Mouse (Mus musculus) embryonic facial prominence, embryonic 15.5 days (tissue): ENCODE measurements around the gene Pter. TPM values are rescaled to one million over a fixed set of nuclear protein-coding genes. Genes with fewer than 3 reads are reported as not detected.
A peak's percentile ranks its signal among the peaks of the same experiment; 100 is the strongest.

Experiments used
- ATAC-seq: fragments of 200-750 bp; cut with Nextera tagmentation; 2 replicates; pipeline ENCODE4 v1.8.0; 2017; ENCODE audit warnings: low read depth, moderate TSS enrichment; ENCODE audit not compliant: insufficient number of reproducible peaks, low FRiP score, low TSS enrichment
- H3K27ac ChIP-seq: fragments of 300-500 bp; sonication (generic); replicated peaks from 2 replicates; pipeline ENCODE4 v1.5.1; 2015; ENCODE audit warnings: mild to moderate bottlenecking, inconsistent platforms
- H3K27me3 ChIP-seq: fragments of 300-500 bp; sonication (generic); 2 replicates; pipeline ENCODE4 v1.6.1; 2015; ENCODE audit warnings: inconsistent platforms
- H3K36me3 ChIP-seq: fragments of 300-500 bp; sonication (generic); 2 replicates; pipeline ENCODE4 v1.6.1; 2015; ENCODE audit warnings: mild to moderate bottlenecking, inconsistent platforms
- H3K4me1 ChIP-seq: fragments of 300-500 bp; sonication (generic); 2 replicates; pipeline ENCODE4 v1.6.1; 2015; ENCODE audit warnings: inconsistent platforms
- H3K4me2 ChIP-seq: fragments of 300-500 bp; sonication (generic); replicated peaks from 2 replicates; pipeline ENCODE4 v1.6.1; 2015; ENCODE audit warnings: mild to moderate bottlenecking, inconsistent platforms
- H3K4me3 ChIP-seq: fragments of 300-500 bp; sonication (generic); replicated peaks from 2 replicates; pipeline ENCODE4 v1.5.1; 2015; ENCODE audit warnings: mild to moderate bottlenecking, inconsistent platforms
- H3K9ac ChIP-seq: fragments of 300-500 bp; sonication (generic); 2 replicates; pipeline ENCODE4 v1.6.1; 2015; ENCODE audit warnings: inconsistent platforms
- H3K9me3 ChIP-seq: fragments of 300-500 bp; sonication (generic); replicated peaks from 2 replicates; pipeline ENCODE4 v1.6.1; 2016; ENCODE audit warnings: inconsistent platforms
- WGBS: fragments of 180-500 bp; shearing (Covaris S2); methylation state at CpG from one replicate; pipeline ENCODE4 v1.1.7; 2015; 5-methylcytosine and 5-hydroxymethylcytosine counted together
- polyA plus RNA-seq: library from polyadenylated mRNA; unstranded; fragments of >200 nt; fragmentation: Nextera tagmentation; extraction: Ambion mirVana; gene quantifications from 2 replicates; pipeline ENCODE4 v1.2.1, GENCODE M21; 2015

Gene Pter
- polyA plus RNA-seq = 13.2 and 14.6 TPM in 2 replicates

- WGBS = 1% methylated on average over 24 of the region's 24 CpGs
- H3K9ac ChIP-seq = peak within 1 kb of the TSS; percentile 47
- no peaks in the 10 kb centered on the region for H3K9me3 ChIP-seq
- no peaks in the 10 kb centered on the region for H3K27me3 ChIP-seq
- H3K4me2 ChIP-seq = peak within 1 kb of the TSS; percentile 87
- no peaks in the 10 kb centered on the region for H3K36me3 ChIP-seq
- peak; percentile 95 for ATAC-seq
- peak within 1 kb of the TSS; percentile 77 for H3K27ac ChIP-seq
- H3K4me1 ChIP-seq = 0 out of 2 replicates have a peak, but pooled peaks cover 3% of the 10 kb centered on the region
- peak within 1 kb of the TSS; percentile 56 for H3K4me3 ChIP-seq
Observed at GRCm38 (mm10) chr2:12923804-12924591, at the start of gene Pter. Pter (plus strand) TSS chr2:12924041.

- no peaks in the 10 kb centered on the region for H3K36me3 ChIP-seq
- ATAC-seq = no peak
- H3K4me2 ChIP-seq = no peak overlapping the region
- H3K27ac ChIP-seq = no peak overlapping the region
- no peaks in the 10 kb centered on the region for H3K9me3 ChIP-seq
- no peaks in the 10 kb centered on the region for H3K4me1 ChIP-seq
- H3K27me3 ChIP-seq = no peaks in the 10 kb centered on the region
- H3K4me3 ChIP-seq = no peak overlapping the region
- 57% methylated on average over 1 of the region's 1 CpGs for WGBS
- H3K9ac ChIP-seq = no peak overlapping the region
Observed at GRCm38 (mm10) chr2:12874232-12874631, 49.6 kb upstream of the Pter start.

- Histone ChIP-seq H3K4me2 (no peak overlapping the region), H3K4me1 (no peaks in the 10 kb centered on the region), H3K9me3 (no peaks in the 10 kb centered on the region), H3K36me3 (no peaks in the 10 kb centered on the region), H3K9ac (no peak overlapping the region), H3K4me3 (no peak overlapping the region), H3K27ac (no peak overlapping the region), H3K27me3 (no peaks in the 10 kb centered on the region)
- WGBS = 77% methylated on average over 2 of the region's 2 CpGs
- ATAC-seq = no peak
Observed at GRCm38 (mm10) chr2:12879492-12879891, 44.3 kb upstream of the Pter start.

GRCm38 (mm10) chr2:12881009-12881408 is 42.8 kb upstream of the Pter start:
- Histone ChIP-seq H3K4me2 (no peak overlapping the region), H3K27ac (no peak overlapping the region), H3K9ac (no peak overlapping the region), H3K27me3 (no peaks in the 10 kb centered on the region), H3K36me3 (no peaks in the 10 kb centered on the region), H3K9me3 (no peaks in the 10 kb centered on the region), H3K4me3 (no peak overlapping the region), H3K4me1 (no peaks in the 10 kb centered on the region)
- WGBS = 77% methylated on average over 1 of the region's 1 CpGs
- ATAC-seq = no peak

GRCm38 (mm10) chr2:12883276-12883914 is 40.4 kb upstream of the Pter start:
- WGBS = 49% methylated on average over 10 of the region's 10 CpGs
- Histone ChIP-seq H3K9ac (no peak overlapping the region), H3K4me3 (no peak overlapping the region), H3K27me3 (no peaks in the 10 kb centered on the region), H3K4me1 (no peaks in the 10 kb centered on the region), H3K36me3 (no peaks in the 10 kb centered on the region), H3K4me2 (no peak overlapping the region), H3K27ac (no peak overlapping the region), H3K9me3 (no peaks in the 10 kb centered on the region)
- ATAC-seq = no peak

GRCm38 (mm10) chr2:12887015-12887414 is 36.8 kb upstream of the Pter start:
- ATAC-seq = no peak
- Histone ChIP-seq H3K4me2 (no peak overlapping the region), H3K27ac (no peak overlapping the region), H3K36me3 (no peaks in the 10 kb centered on the region), H3K4me3 (no peak overlapping the region), H3K9ac (no peak overlapping the region), H3K4me1 (no peaks in the 10 kb centered on the region), H3K9me3 (no peaks in the 10 kb centered on the region), H3K27me3 (no peaks in the 10 kb centered on the region)
- 60% methylated on average over 2 of the region's 2 CpGs for whole genome bisulfite sequencing

- Histone ChIP-seq H3K27me3 (no peaks in the 10 kb centered on the region), H3K36me3 (no peaks in the 10 kb centered on the region), H3K4me1 (no peaks in the 10 kb centered on the region), H3K4me3 (no peak overlapping the region), H3K27ac (no peak overlapping the region), H3K9me3 (no peaks in the 10 kb centered on the region), H3K4me2 (no peak overlapping the region), H3K9ac (no peak overlapping the region)
- 83% methylated on average over 1 of the region's 1 CpGs for WGBS
- ATAC-seq = no peak
Observed at GRCm38 (mm10) chr2:12905786-12906185, 18.1 kb upstream of the Pter start.

- Histone ChIP-seq H3K9me3 (no peaks in the 10 kb centered on the region), H3K4me1 (0 out of 2 replicates have a peak, but pooled peaks cover 3% of the 10 kb centered on the region), H3K4me3 (no peak overlapping the region), H3K4me2 (no peak overlapping the region), H3K36me3 (no peaks in the 10 kb centered on the region), H3K27me3 (no peaks in the 10 kb centered on the region), H3K27ac (no peak overlapping the region), H3K9ac (no peak overlapping the region)
- ATAC-seq = no peak
- 86% methylated on average over 1 of the region's 1 CpGs for WGBS
Observed at GRCm38 (mm10) chr2:12925643-12926042, 1.8 kb downstream of the Pter start.

- no peaks in the 10 kb centered on the region for H3K4me1 ChIP-seq
- no peak for ATAC-seq
- no peak overlapping the region for H3K27ac ChIP-seq
- H3K4me2 ChIP-seq = no peak overlapping the region
- no peaks in the 10 kb centered on the region for H3K27me3 ChIP-seq
- H3K9me3 ChIP-seq = no peaks in the 10 kb centered on the region
- no peaks in the 10 kb centered on the region for H3K36me3 ChIP-seq
- 72% methylated on average over 2 of the region's 2 CpGs for WGBS
- H3K4me3 ChIP-seq = no peak overlapping the region
- no peak overlapping the region for H3K9ac ChIP-seq
Observed at GRCm38 (mm10) chr2:12930338-12930737, 6.5 kb downstream of the Pter start.

- no peaks in the 10 kb centered on the region for H3K9me3 ChIP-seq
- H3K4me2 ChIP-seq = no peak overlapping the region
- H3K9ac ChIP-seq = no peak overlapping the region
- H3K36me3 ChIP-seq = no peaks in the 10 kb centered on the region
- WGBS = 85% methylated on average over 2 of the region's 2 CpGs
- no peak for ATAC-seq
- H3K4me1 ChIP-seq = no peaks in the 10 kb centered on the region
- H3K27me3 ChIP-seq = no peaks in the 10 kb centered on the region
- no peak overlapping the region for H3K4me3 ChIP-seq
- H3K27ac ChIP-seq = no peak overlapping the region
Observed at GRCm38 (mm10) chr2:12933905-12934304, 10.1 kb downstream of the Pter start.

- H3K27ac ChIP-seq = no peak overlapping the region
- no peak overlapping the region for H3K9ac ChIP-seq
- WGBS = 59% methylated on average over 2 of the region's 2 CpGs
- H3K36me3 ChIP-seq = no peaks in the 10 kb centered on the region
- no peak overlapping the region for H3K4me2 ChIP-seq
- no peaks in the 10 kb centered on the region for H3K4me1 ChIP-seq
- no peak for ATAC-seq
- H3K9me3 ChIP-seq = no peaks in the 10 kb centered on the region
- H3K27me3 ChIP-seq = no peaks in the 10 kb centered on the region
- no peak overlapping the region for H3K4me3 ChIP-seq
Observed at GRCm38 (mm10) chr2:12935286-12935685, 11.4 kb downstream of the Pter start.
